Mouse (Mus musculus) limb, embryonic 12.5 days (tissue): ENCODE results near the gene Prkd1. TPM values are rescaled to one million over a fixed set of nuclear protein-coding genes. Genes with fewer than 3 reads are reported as not detected.

Experiments used
- ATAC-seq: fragments of 200-750 bp; cut with Nextera tagmentation; 2 replicates; pipeline ENCODE4 v1.8.0; 2017; ENCODE audit warnings: low read depth, moderate TSS enrichment; ENCODE audit not compliant: insufficient number of reproducible peaks, insufficient read depth, low FRiP score, low TSS enrichment
- H3K27ac ChIP-seq: fragments of 300-500 bp; sonication (generic); 2 replicates; pipeline ENCODE4 v1.5.1; 2016; ENCODE audit warnings: mild to moderate bottlenecking, moderate library complexity
- H3K27me3 ChIP-seq: fragments of 300-500 bp; sonication (generic); 2 replicates; pipeline ENCODE4 v1.6.1; 2016; ENCODE audit warnings: mild to moderate bottlenecking, moderate library complexity
- H3K36me3 ChIP-seq: fragments of 300-500 bp; sonication (generic); 2 replicates; pipeline ENCODE4 v1.6.1; 2016; ENCODE audit warnings: mild to moderate bottlenecking, moderate library complexity
- H3K4me1 ChIP-seq: fragments of 300-500 bp; sonication (generic); replicated peaks from 2 replicates; pipeline ENCODE4 v1.6.1; 2016
- H3K4me2 ChIP-seq: fragments of 300-500 bp; sonication (generic); 2 replicates; pipeline ENCODE4 v1.6.1; 2016; ENCODE audit warnings: mild to moderate bottlenecking, moderate library complexity
- H3K4me3 ChIP-seq: fragments of 300-500 bp; sonication (generic); replicated peaks from 2 replicates; pipeline ENCODE4 v1.5.1; 2016; ENCODE audit warnings: mild to moderate bottlenecking
- H3K9ac ChIP-seq: fragments of 300-500 bp; sonication (generic); replicated peaks from 2 replicates; pipeline ENCODE4 v1.6.1; 2016; ENCODE audit warnings: mild to moderate bottlenecking, moderate library complexity
- H3K9me3 ChIP-seq: fragments of 300-500 bp; sonication (generic); 2 replicates; pipeline ENCODE4 v1.6.1; 2016; ENCODE audit warnings: mild to moderate bottlenecking, moderate library complexity
- WGBS: fragments of 180-500 bp; shearing (Covaris S2); methylation state at CpG from one replicate; pipeline ENCODE4 v1.1.7; 2016; 5-methylcytosine and 5-hydroxymethylcytosine counted together
- polyA plus RNA-seq: library from polyadenylated mRNA; unstranded; fragments of >200 nt; fragmentation: Nextera tagmentation; extraction: Ambion mirVana; gene quantifications from 2 replicates; pipeline ENCODE4 v1.2.1, GENCODE M21; 2016

Prkd1 gene
- polyA plus RNA-seq, 1 experiment from 2014 or later: 5.7 TPM

DNA sequence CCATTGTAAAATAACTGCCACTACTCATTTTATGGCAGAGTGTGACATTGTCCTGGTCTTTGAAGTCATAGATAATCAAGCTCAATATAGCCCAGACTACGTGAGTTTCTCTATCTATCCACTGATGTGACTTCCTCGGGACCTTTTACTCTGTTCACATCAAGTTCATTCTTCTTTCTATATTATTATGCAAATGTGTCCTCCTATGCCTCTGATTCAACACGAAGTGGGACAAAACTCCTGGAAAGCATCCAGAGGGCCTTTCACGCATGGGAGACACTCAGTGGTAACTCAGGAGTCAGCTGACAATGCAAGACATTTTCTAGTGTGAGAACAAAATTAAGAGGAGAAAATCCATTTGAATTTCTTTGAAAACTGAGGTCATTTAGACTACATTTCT lies 315.7 kb downstream of the Prkd1 start:
- Histone ChIP-seq H3K4me3 (no peak overlapping the region), H3K36me3 (no peaks in the 10 kb centered on the region), H3K9me3 (no peaks in the 10 kb centered on the region), H3K4me1 (no peaks in the 10 kb centered on the region), H3K27ac (no peak overlapping the region), H3K9ac (no peak overlapping the region), H3K4me2 (no peak overlapping the region), H3K27me3 (no peaks in the 10 kb centered on the region)
- ATAC-seq: no peak
- WGBS: 82% methylated on average over 4 of the region's 4 CpGs

DNA sequence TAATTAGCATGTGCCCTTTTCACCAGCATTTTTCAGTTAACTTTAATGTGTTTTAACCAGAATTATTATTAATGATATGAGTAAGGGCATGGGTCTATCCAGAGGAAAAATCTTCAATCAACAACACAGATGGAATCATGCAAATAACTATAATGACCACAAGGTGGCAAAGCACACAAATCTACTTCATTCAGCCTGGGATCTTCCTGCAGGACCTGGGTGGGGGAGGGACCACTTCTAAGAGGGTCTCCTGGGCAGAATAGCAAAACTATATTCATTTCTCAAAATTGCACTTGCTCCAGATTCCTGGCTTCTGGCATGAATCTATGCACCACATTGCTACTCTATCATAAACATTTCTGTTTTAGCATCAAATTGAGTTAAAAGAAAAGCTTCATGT lies 334.3 kb downstream of the Prkd1 start:
- H3K4me3 ChIP-seq: no peak overlapping the region
- no peaks in the 10 kb centered on the region for H3K36me3 ChIP-seq
- no peak overlapping the region for H3K27ac ChIP-seq
- H3K4me1 ChIP-seq: no peaks in the 10 kb centered on the region
- ATAC-seq: no peak
- no peaks in the 10 kb centered on the region for H3K27me3 ChIP-seq
- no peak overlapping the region for H3K9ac ChIP-seq
- H3K9me3 ChIP-seq: no peaks in the 10 kb centered on the region
- H3K4me2 ChIP-seq: no peak overlapping the region

DNA sequence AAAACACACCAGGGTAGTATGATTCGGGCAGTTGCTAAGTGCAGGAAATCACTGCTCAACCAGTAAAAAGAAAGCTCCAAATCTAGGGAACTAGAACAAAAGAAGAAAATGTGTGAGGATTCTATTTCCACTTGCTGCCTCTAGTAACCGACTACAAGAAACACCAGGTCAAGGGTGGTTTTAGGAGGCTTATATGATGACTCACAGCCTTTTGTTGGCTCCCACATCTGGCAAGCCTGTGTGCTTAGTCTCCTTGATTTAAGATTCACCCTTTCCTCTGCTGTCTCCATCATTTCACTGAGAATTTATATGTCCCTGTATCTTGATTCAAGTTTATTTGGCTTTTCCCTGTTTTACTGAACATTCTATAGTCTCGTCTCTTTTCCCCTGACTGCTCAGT lies 339.6 kb downstream of the Prkd1 start:
- Histone ChIP-seq H3K36me3 (no peaks in the 10 kb centered on the region), H3K27ac (no peak overlapping the region), H3K4me1 (no peaks in the 10 kb centered on the region), H3K27me3 (no peaks in the 10 kb centered on the region), H3K4me3 (no peak overlapping the region), H3K4me2 (no peak overlapping the region), H3K9me3 (no peaks in the 10 kb centered on the region), H3K9ac (no peak overlapping the region)
- ATAC-seq: no peak
- WGBS: 77% methylated on average over 3 of the region's 3 CpGs

DNA sequence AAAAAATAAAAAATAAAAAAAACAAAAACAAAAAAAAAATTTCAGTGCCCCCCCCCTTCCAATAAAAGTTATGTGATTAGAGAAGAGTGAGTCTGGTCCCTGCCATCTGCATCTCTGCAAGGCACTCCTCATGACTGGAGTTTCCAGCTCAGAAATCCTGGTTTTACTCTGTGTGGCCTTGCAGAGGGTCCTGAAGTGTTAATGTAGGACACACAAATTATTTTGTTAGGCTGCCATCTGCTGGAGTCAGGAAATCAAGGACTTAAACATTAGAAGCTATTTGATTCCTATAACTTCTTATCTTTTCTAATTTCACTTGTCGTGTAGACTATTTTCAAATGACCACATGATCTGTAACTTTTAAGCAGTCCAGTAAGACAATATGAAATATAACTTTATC lies 347.6 kb downstream of the Prkd1 start:
- Histone ChIP-seq H3K36me3 (no peaks in the 10 kb centered on the region), H3K4me3 (no peak overlapping the region), H3K4me1 (no peaks in the 10 kb centered on the region), H3K27me3 (no peaks in the 10 kb centered on the region), H3K27ac (no peak overlapping the region), H3K4me2 (no peak overlapping the region), H3K9me3 (no peaks in the 10 kb centered on the region), H3K9ac (no peak overlapping the region)
- ATAC-seq: no peak
- 43% methylated on average over 1 of the region's 1 CpGs for WGBS

DNA sequence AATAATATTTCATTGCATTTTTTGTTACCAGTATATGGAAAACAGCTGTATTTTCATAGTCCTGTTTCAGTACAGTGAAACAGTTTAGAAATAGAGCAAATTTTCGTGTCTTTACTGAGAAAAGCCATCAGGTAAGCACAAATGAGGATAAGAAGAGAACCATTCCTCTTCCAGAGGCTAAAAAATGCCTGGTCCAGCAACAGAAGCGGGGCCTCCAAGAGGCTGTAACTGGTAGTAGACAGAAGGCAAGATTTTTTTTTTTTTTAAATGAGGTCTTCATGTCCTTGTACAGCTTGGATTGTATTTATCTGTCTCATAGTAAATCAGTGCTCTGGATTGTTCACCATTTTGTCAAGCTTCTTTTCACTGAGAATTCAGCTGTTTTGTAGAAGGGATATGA lies 352.8 kb downstream of the Prkd1 start:
- Histone ChIP-seq H3K27ac (no peak overlapping the region), H3K9me3 (no peaks in the 10 kb centered on the region), H3K27me3 (no peaks in the 10 kb centered on the region), H3K4me3 (no peak overlapping the region), H3K36me3 (no peaks in the 10 kb centered on the region), H3K4me1 (no peaks in the 10 kb centered on the region), H3K9ac (no peak overlapping the region), H3K4me2 (no peak overlapping the region)
- WGBS: 54% methylated on average over 2 of the region's 2 CpGs
- ATAC-seq: no peak

DNA sequence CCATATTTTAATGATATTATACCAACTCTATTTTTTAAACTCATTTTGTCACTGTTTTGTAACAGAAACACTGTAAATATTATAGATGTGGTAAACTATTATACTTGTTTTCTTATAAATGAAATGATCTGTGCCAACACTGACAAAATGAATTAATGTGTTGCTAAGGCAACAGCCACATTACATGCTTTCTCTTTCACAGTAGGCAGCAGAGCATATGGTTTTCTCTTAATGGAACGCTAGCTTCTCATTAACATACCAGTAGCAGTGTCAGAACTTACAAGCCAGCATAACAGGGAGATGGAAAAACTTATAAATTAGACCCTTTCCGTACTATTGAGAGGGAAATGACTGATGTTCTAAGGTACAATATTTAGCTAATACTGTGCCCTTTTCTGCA lies 353.3 kb downstream of the Prkd1 start:
- no peaks in the 10 kb centered on the region for H3K27me3 ChIP-seq
- no peak for ATAC-seq
- no peak overlapping the region for H3K9ac ChIP-seq
- no peaks in the 10 kb centered on the region for H3K4me1 ChIP-seq
- no peaks in the 10 kb centered on the region for H3K9me3 ChIP-seq
- H3K4me2 ChIP-seq: no peak overlapping the region
- WGBS: 48% methylated on average over 2 of the region's 2 CpGs
- H3K4me3 ChIP-seq: no peak overlapping the region
- no peak overlapping the region for H3K27ac ChIP-seq
- H3K36me3 ChIP-seq: no peaks in the 10 kb centered on the region

DNA sequence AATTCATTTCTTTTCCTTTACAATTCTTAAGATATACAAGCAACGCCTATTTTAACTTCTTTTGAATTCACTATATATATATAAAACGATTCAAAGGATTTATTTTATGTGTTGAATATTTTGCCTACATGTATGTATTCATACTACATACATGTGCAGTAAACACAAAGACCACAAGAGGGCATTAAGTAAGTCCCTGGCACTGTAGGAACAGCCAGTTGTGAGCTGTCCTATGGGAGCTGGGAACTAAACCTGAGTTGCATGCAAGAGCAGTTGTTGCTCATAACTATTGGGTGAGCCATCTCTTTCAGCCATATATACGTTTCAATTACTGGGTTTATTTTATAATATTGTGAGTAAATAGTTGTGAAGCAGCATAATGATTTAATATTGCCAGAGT lies 356.1 kb downstream of the Prkd1 start:
- Histone ChIP-seq H3K9ac (no peak overlapping the region), H3K4me2 (no peak overlapping the region), H3K27ac (no peak overlapping the region), H3K4me1 (no peaks in the 10 kb centered on the region), H3K27me3 (no peaks in the 10 kb centered on the region), H3K4me3 (no peak overlapping the region), H3K9me3 (no peaks in the 10 kb centered on the region), H3K36me3 (no peaks in the 10 kb centered on the region)
- no peak for ATAC-seq
- WGBS: 65% methylated on average over 3 of the region's 3 CpGs
